Mouse (Mus musculus): ENCODE results near the gene Slfn2.
A peak's percentile ranks its signal among the peaks of the same experiment; 100 is the strongest.

Slfn2 gene

GRCm38 (mm10) chr11:83077714-83078422 is 13.0 kb downstream of the Slfn2 start:
- peak; percentile 87 for DNase-seq (ENCODE audit: extremely low read depth, low read depth)

DNA sequence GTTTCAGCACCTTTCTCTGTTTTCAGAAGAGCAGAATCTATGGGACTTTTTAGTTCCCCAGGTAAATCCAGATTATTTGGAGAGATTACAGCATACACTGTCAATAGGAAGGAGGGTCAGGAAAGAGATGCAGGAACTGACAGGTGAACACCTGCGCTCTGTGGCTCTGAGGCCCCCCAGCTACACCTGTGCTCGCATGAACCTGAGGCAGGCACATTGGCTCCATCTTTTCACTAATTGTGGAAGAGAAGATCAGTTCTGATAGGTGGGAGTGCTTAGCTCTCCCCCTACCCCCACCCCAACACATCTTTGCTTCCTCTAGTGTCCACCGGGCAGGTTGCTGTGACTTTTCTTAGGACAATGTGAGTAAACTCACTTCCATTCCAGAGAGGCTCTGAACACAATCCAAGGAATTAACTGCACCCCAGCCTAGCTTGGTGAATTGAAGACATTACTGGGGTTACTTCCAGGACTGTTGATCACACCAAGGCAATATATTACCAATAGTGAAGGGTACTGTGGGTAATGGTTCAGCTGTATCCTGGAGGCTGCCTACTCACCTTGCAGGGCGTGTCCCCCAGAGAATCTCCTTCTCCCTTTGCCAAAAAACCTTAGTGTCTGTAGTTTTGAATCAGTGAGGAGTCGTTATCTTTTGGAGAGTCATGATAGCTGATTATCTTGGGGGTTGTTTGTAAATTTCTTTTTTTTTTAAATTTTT is 13.7 kb downstream of the Slfn2 start:
- no peak for DNase-seq (ENCODE audit: extremely low read depth, low read depth)

GRCm38 (mm10) chr11:83079487-83080199 is 14.7 kb downstream of the Slfn2 start:
- no peak for DNase-seq (ENCODE audit: extremely low read depth, low read depth)

GRCm38 (mm10) chr11:83082741-83083473 is 18.0 kb downstream of the Slfn2 start:
- DNase-seq (ENCODE audit: extremely low read depth, low read depth) = no peak

- DNase-seq (ENCODE audit: extremely low read depth, low read depth) = no peak
Measured at GRCm38 (mm10) chr11:83084161-83084560, 19.2 kb downstream of the Slfn2 start.

DNA sequence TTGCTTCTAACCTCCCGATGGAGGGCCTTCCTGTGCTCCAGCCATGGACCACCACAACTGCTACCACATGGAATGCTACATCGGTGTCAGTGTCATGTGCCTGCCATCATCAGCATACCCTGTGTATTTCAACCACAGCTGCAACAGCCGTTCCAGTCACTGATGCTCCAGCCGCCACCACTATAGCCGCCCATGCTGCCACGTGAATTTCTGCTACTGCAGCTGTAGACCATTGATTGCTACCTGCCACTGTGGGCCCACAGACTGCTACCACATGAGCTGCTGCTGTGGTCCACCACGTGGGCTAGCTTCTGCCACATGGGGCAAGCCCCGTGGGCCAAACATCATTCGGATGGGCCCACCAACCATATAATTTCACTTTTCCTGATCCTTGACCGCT is 19.8 kb downstream of the Slfn2 start:
- no peak for DNase-seq (ENCODE audit: extremely low read depth, low read depth)

DNA sequence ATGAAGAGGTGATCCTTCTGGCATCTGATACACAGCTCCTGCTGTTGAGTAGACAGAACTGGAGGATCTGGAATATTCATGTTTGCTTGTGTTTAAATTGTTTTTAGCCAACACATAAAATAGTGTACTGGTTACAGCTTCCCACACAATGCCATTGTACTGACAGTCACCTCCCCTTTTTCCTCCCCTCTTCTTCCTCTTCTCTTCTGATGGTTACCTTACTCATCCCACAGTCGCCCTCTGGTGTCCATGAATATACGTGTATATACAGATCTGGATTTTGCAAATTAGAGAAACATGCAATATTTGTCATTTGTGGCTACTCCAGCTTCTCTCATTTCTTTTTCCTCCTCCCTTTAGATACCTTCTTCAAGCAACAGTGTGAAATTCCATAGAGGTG is 50.2 kb downstream of the Slfn2 start:
- peak; percentile 23 for DNase-seq (ENCODE audit: extremely low read depth, low read depth)

GRCm38 (mm10) chr11:83116597-83117227 is 51.8 kb downstream of the Slfn2 start, which contains the start of gene Slfn1:
Gene Slfn1, plus strand, starts transcription at chr11:83116849.
- no peak for DNase-seq (ENCODE audit: extremely low read depth, low read depth)

DNA sequence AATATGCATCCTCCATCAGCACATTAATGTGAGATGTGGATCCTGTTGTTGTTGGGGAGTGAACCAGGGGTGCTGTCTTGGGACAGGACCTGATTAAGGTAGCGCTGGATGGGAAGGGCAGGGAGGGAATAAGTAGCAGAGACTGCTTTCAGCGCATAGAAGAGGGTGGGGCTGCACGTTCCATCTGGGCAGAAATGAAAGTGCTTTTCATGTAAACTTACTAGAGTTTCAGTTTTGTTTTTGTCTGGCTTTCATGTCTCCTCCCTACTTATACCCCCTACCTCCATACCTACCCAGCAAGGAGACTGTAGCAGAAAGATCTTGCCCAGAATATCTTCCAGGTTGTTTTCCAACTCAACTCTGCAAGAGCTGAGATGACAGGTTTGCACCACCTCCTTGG is 53.1 kb downstream of the Slfn2 start:
- DNase-seq (ENCODE audit: extremely low read depth, low read depth) = no peak

Measured in MEL-GATA-1-ER (cell line).